Mouse (Mus musculus): ENCODE results near the gene Casc1. TPM values are rescaled to one million over a fixed set of nuclear protein-coding genes. Genes with fewer than 3 reads are reported as not detected.

The Casc1 gene
- polyA plus RNA-seq, 1 experiment from 2014 or later: 0.70 TPM

GRCm38 (mm10) chr6:145131991-145132390 is 78.8 kb downstream of the Casc1 start:
- Histone ChIP-seq H3K9me3 (no peaks in the 10 kb centered on the region), H3K9ac (replicated peaks) (no peak overlapping the region), H3K4me3 (no peak overlapping the region), H3K36me3 (no peaks in the 10 kb centered on the region), H3K27me3 (no peaks in the 10 kb centered on the region), H3K27ac (replicated peaks) (no peak overlapping the region), H3K4me2 (replicated peaks) (no peak overlapping the region), H3K4me1 (peaks cover 3% of the 10 kb centered on the region; the same call in 1 of the 2 replicates)
- 84% methylated on average over 5 of the region's 5 CpGs for WGBS
- no peak for ATAC-seq (ENCODE audit: low FRiP score, low read depth)

- no peak for ATAC-seq (ENCODE audit: low FRiP score, low read depth)
- 83% methylated on average over 4 of the region's 4 CpGs for WGBS
Observed at GRCm38 (mm10) chr6:145129563-145129962, 81.2 kb downstream of the Casc1 start.

GRCm38 (mm10) chr6:145127652-145128051 is 83.2 kb downstream of the Casc1 start:
- WGBS: 91% methylated on average over 3 of the region's 3 CpGs
- no peak overlapping the region for H3K4me2 ChIP-seq (replicated peaks)
- no peaks in the 10 kb centered on the region for H3K27me3 ChIP-seq
- no peak overlapping the region for H3K9ac ChIP-seq (replicated peaks)
- no peak overlapping the region for H3K27ac ChIP-seq (replicated peaks)
- ATAC-seq (ENCODE audit: low FRiP score, low read depth): no peak
- H3K4me1 ChIP-seq: peaks cover 9% of the 10 kb centered on the region; the same call in 1 of the 2 replicates
- no peaks in the 10 kb centered on the region for H3K36me3 ChIP-seq
- H3K9me3 ChIP-seq: no peaks in the 10 kb centered on the region
- no peak overlapping the region for H3K4me3 ChIP-seq

More at GRCm38 (mm10) chr6:145129563-145129962, 81.2 kb downstream of the Casc1 start:
- H3K4me2 ChIP-seq (replicated peaks): no peak overlapping the region
- H3K36me3 ChIP-seq: no peaks in the 10 kb centered on the region
- no peak overlapping the region for H3K4me3 ChIP-seq
- no peak overlapping the region for H3K9ac ChIP-seq (replicated peaks)
- no peak overlapping the region for H3K27ac ChIP-seq (replicated peaks)
- no peaks in the 10 kb centered on the region for H3K9me3 ChIP-seq
- no peaks in the 10 kb centered on the region for H3K27me3 ChIP-seq
- peaks cover 3% of the 10 kb centered on the region; the same call in 1 of the 2 replicates for H3K4me1 ChIP-seq

- H3K9ac ChIP-seq (replicated peaks): no peak overlapping the region
- ATAC-seq (ENCODE audit: low FRiP score, low read depth): no peak
- peaks cover 11% of the 10 kb centered on the region for H3K27me3 ChIP-seq
- H3K4me3 ChIP-seq: no peak overlapping the region
- WGBS: 72% methylated on average over 7 of the region's 7 CpGs
- no peak overlapping the region for H3K27ac ChIP-seq (replicated peaks)
- peaks cover 14% of the 10 kb centered on the region; the same call in 1 of the 2 replicates for H3K4me1 ChIP-seq
- no peaks in the 10 kb centered on the region for H3K9me3 ChIP-seq
- no peaks in the 10 kb centered on the region for H3K36me3 ChIP-seq
- H3K4me2 ChIP-seq (replicated peaks): no peak overlapping the region
Observed at GRCm38 (mm10) chr6:145125591-145126113, 85.2 kb downstream of the Casc1 start.

Other genes with a start within 250 kb of the Casc1 start
- 105 and 107 TPM in 2 replicates for gene Bcat1, start 134.8 kb downstream of the Casc1 start, polyA plus RNA-seq (2016; fragmentation: Nextera tagmentation; extraction: Ambion mirVana)
- 1.1 TPM in 2 replicates for gene Lrmp, start 95.4 kb downstream of the Casc1 start, polyA plus RNA-seq (2016; fragmentation: Nextera tagmentation; extraction: Ambion mirVana)
- gene Etfrf1, start 129 bp upstream of the Casc1 start, polyA plus RNA-seq (2016; fragmentation: Nextera tagmentation; extraction: Ambion mirVana): 39.4 and 41.0 TPM in 2 replicates
- 117 and 121 TPM in 2 replicates for gene Kras, start 39.2 kb upstream of the Casc1 start, polyA plus RNA-seq (2016; fragmentation: Nextera tagmentation; extraction: Ambion mirVana)